Mouse (Mus musculus) hindbrain, embryonic 15.5 days (tissue): ENCODE results near the gene Pnma1. TPM values are rescaled to one million over a fixed set of nuclear protein-coding genes. Genes with fewer than 3 reads are reported as not detected.

Experiments used
- ATAC-seq: fragments of 200-750 bp; cut with Nextera tagmentation; 2 replicates; pipeline ENCODE4 v1.8.0; 2017; ENCODE audit warnings: low read depth, moderate number of reproducible peaks, moderate TSS enrichment; ENCODE audit not compliant: low FRiP score
- H3K27ac ChIP-seq: fragments of 300-500 bp; sonication (generic); replicated peaks from 2 replicates; pipeline ENCODE4 v1.5.1; 2015; ENCODE audit warnings: mild to moderate bottlenecking, inconsistent platforms
- H3K27me3 ChIP-seq: fragments of 300-500 bp; sonication (generic); 2 replicates; pipeline ENCODE4 v1.6.1; 2015; ENCODE audit warnings: control low read depth, inconsistent platforms
- H3K36me3 ChIP-seq: fragments of 300-500 bp; sonication (generic); 2 replicates; pipeline ENCODE4 v1.6.1; 2015; ENCODE audit warnings: control low read depth, inconsistent platforms
- H3K4me1 ChIP-seq: fragments of 300-500 bp; sonication (generic); replicated peaks from 2 replicates; pipeline ENCODE4 v1.6.1; 2015; ENCODE audit warnings: control low read depth, inconsistent platforms
- H3K4me2 ChIP-seq: fragments of 300-500 bp; sonication (generic); 2 replicates; pipeline ENCODE4 v1.6.1; 2015; ENCODE audit warnings: moderate library complexity, mild to moderate bottlenecking, inconsistent platforms
- H3K4me3 ChIP-seq: fragments of 300-500 bp; sonication (generic); 2 replicates; pipeline ENCODE4 v1.5.1; 2015; ENCODE audit warnings: mild to moderate bottlenecking, inconsistent platforms
- H3K9ac ChIP-seq: fragments of 300-500 bp; sonication (generic); 2 replicates; pipeline ENCODE4 v1.6.1; 2015; ENCODE audit warnings: inconsistent platforms
- H3K9me3 ChIP-seq: fragments of 300-500 bp; sonication (generic); 2 replicates; pipeline ENCODE4 v1.6.1; 2016; ENCODE audit warnings: control low read depth, inconsistent platforms
- WGBS: fragments of 180-500 bp; shearing (Covaris S2); methylation state at CpG from one replicate; pipeline ENCODE4 v1.1.7; 2015; 5-methylcytosine and 5-hydroxymethylcytosine counted together
- polyA plus RNA-seq: library from polyadenylated mRNA; unstranded; fragments of >200 nt; fragmentation: Nextera tagmentation; extraction: Ambion mirVana; gene quantifications from 2 replicates; pipeline ENCODE4 v1.2.1, GENCODE M21; 2015

The Pnma1 gene
- polyA plus RNA-seq, 1 experiment from 2014 or later: 4.0 TPM

- WGBS: 75% methylated on average over 14 of the region's 14 CpGs
- ATAC-seq: no peak; the same call in 1 of the 2 replicates
- no peak overlapping the region for H3K4me2 ChIP-seq
Measured at GRCm38 (mm10) chr12:84161616-84162433, 13.5 kb upstream of the Pnma1 start.

GRCm38 (mm10) chr12:84161116-84161515 lies 12.8 kb upstream of the Pnma1 start:
- Histone ChIP-seq H3K27ac (no peak overlapping the region), H3K4me3 (no peak overlapping the region), H3K9me3 (no peaks in the 10 kb centered on the region), H3K4me2 (no peak overlapping the region), H3K9ac (no peak overlapping the region), H3K36me3 (peaks cover 21% of the 10 kb centered on the region), H3K4me1 (no peaks in the 10 kb centered on the region), H3K27me3 (no peaks in the 10 kb centered on the region)
- ATAC-seq: no peak
- WGBS: 81% methylated on average over 8 of the region's 8 CpGs

More at GRCm38 (mm10) chr12:84161616-84162433, 13.5 kb upstream of the Pnma1 start:
- Histone ChIP-seq H3K4me3 (no peak overlapping the region), H3K36me3 (peaks cover 15% of the 10 kb centered on the region), H3K4me1 (no peaks in the 10 kb centered on the region), H3K27ac (no peak overlapping the region), H3K27me3 (no peaks in the 10 kb centered on the region), H3K9ac (no peak overlapping the region), H3K9me3 (no peaks in the 10 kb centered on the region)

DNA sequence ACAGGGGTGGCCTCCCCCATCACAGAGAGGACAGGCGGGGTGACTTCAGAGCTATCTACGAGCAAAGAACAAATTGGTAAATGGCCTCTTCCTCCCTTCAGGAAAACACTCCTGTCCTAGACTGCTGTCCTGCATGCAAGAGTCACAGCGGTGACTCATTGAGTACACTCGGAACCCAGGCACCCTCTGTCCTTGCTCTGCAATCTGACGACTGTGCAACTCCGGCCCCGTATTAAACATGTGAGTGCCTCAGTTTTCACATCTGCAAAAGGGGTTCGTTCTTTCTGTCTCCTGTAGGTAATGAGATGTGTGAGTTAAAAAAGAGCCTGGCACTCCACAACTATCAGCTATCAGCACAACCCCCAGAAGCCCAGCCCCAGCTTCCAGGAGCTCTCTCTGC lies 12.2 kb upstream of the Pnma1 start:
- no peak for ATAC-seq
- 93% methylated on average over 8 of the region's 8 CpGs for WGBS
- no peak overlapping the region for H3K27ac ChIP-seq
- H3K9me3 ChIP-seq: no peaks in the 10 kb centered on the region
- H3K4me2 ChIP-seq: no peak overlapping the region
- no peaks in the 10 kb centered on the region for H3K4me1 ChIP-seq
- H3K27me3 ChIP-seq: no peaks in the 10 kb centered on the region
- no peak overlapping the region for H3K9ac ChIP-seq
- peaks cover 23% of the 10 kb centered on the region for H3K36me3 ChIP-seq
- no peak overlapping the region for H3K4me3 ChIP-seq

- Histone ChIP-seq H3K36me3 (peaks cover 30% of the 10 kb centered on the region), H3K4me3 (no peak overlapping the region), H3K9me3 (no peaks in the 10 kb centered on the region), H3K27me3 (no peaks in the 10 kb centered on the region), H3K9ac (no peak overlapping the region), H3K27ac (no peak overlapping the region), H3K4me1 (no peaks in the 10 kb centered on the region), H3K4me2 (no peak overlapping the region)
- no peak for ATAC-seq
- WGBS: 94% methylated on average over 14 of the region's 14 CpGs
Measured at GRCm38 (mm10) chr12:84158156-84158555, 9.9 kb upstream of the Pnma1 start.

GRCm38 (mm10) chr12:84156210-84156609 lies 7.9 kb upstream of the Pnma1 start:
- ATAC-seq: no peak
- Histone ChIP-seq H3K27me3 (no peaks in the 10 kb centered on the region), H3K9ac (no peak overlapping the region), H3K9me3 (no peaks in the 10 kb centered on the region), H3K4me1 (no peaks in the 10 kb centered on the region), H3K4me2 (no peak overlapping the region), H3K36me3 (peaks cover 30% of the 10 kb centered on the region), H3K4me3 (no peak overlapping the region), H3K27ac (no peak overlapping the region)
- 96% methylated on average over 18 of the region's 18 CpGs for WGBS

DNA sequence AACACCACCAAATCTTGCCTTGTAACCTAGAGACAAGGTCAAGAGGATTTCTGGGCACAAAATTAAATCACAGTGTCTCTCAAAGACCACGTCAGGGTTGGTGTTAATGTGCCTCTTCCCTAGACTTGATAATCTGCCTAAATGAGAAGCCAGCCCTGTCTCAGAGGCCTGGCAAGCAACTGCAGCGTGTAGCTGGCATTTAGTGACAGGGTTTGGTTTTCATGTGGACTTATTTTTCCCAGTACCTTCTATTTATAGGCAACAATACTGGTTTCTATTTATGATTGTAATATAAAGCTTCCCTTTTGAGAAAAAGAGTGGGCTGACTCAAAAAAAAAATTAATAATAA lies 7.2 kb upstream of the Pnma1 start:
- ATAC-seq: no peak

GRCm38 (mm10) chr12:84154786-84155522 lies 6.7 kb upstream of the Pnma1 start:
- no peak overlapping the region for H3K4me2 ChIP-seq
- ATAC-seq: no peak
- no peak overlapping the region for H3K27ac ChIP-seq
- H3K9me3 ChIP-seq: no peaks in the 10 kb centered on the region
- H3K36me3 ChIP-seq: peaks cover 30% of the 10 kb centered on the region
- H3K4me1 ChIP-seq: peaks cover 3% of the 10 kb centered on the region
- WGBS: 72% methylated on average over 11 of the region's 11 CpGs
- no peak overlapping the region for H3K9ac ChIP-seq
- H3K27me3 ChIP-seq: no peaks in the 10 kb centered on the region
- no peak overlapping the region for H3K4me3 ChIP-seq

More for the DNA sequence above, 7.2 kb upstream of the Pnma1 start:
- peaks cover 30% of the 10 kb centered on the region for H3K36me3 ChIP-seq
- no peaks in the 10 kb centered on the region for H3K9me3 ChIP-seq
- no peak overlapping the region for H3K27ac ChIP-seq
- no peaks in the 10 kb centered on the region for H3K27me3 ChIP-seq
- H3K9ac ChIP-seq: no peak overlapping the region
- no peak overlapping the region for H3K4me3 ChIP-seq
- no peak overlapping the region for H3K4me2 ChIP-seq
- WGBS: 72% methylated on average over 2 of the region's 2 CpGs
- no peaks in the 10 kb centered on the region for H3K4me1 ChIP-seq

- no peak overlapping the region for H3K9ac ChIP-seq
- H3K27me3 ChIP-seq: no peaks in the 10 kb centered on the region
- WGBS: 83% methylated on average over 6 of the region's 6 CpGs
Measured at GRCm38 (mm10) chr12:84153414-84153813, 5.1 kb upstream of the Pnma1 start.

GRCm38 (mm10) chr12:84152352-84153190 lies 4.3 kb upstream of the Pnma1 start:
- no peaks in the 10 kb centered on the region for H3K9me3 ChIP-seq
- no peak overlapping the region for H3K9ac ChIP-seq
- ATAC-seq: no peak
- no peak overlapping the region for H3K4me3 ChIP-seq
- no peak overlapping the region for H3K27ac ChIP-seq
- H3K36me3 ChIP-seq: peaks cover 18% of the 10 kb centered on the region
- H3K4me2 ChIP-seq: no peak overlapping the region
- 74% methylated on average over 32 of the region's 32 CpGs for WGBS
- H3K4me1 ChIP-seq: peaks cover 15% of the 10 kb centered on the region
- no peaks in the 10 kb centered on the region for H3K27me3 ChIP-seq

More at GRCm38 (mm10) chr12:84153414-84153813, 5.1 kb upstream of the Pnma1 start:
- H3K9me3 ChIP-seq: no peaks in the 10 kb centered on the region
- peaks cover 10% of the 10 kb centered on the region for H3K4me1 ChIP-seq
- no peak overlapping the region for H3K27ac ChIP-seq
- peaks cover 24% of the 10 kb centered on the region for H3K36me3 ChIP-seq
- H3K4me2 ChIP-seq: no peak overlapping the region
- no peak for ATAC-seq
- no peak overlapping the region for H3K4me3 ChIP-seq

DNA sequence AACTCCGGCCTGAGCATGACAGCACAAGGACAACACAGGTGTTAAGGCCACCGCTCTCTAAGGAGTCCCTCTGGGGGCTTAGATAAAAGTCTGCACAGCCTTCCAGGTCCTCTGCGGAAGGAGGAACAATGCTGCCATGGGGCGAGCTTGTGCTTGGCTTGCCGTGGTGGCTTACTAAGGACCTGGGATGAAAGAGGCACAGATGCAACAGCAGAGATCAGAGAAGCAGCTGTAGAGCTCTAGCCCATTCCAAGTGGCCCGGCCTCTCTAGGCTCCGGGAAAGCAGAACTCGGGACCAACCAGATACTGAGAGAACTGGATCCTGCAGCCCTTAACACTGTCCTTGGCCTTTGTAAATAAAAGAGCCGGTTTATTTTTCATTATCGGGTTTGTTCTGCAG lies 3.6 kb upstream of the Pnma1 start:
- Histone ChIP-seq H3K27ac (no peak overlapping the region), H3K9me3 (no peaks in the 10 kb centered on the region), H3K27me3 (no peaks in the 10 kb centered on the region), H3K4me1 (peaks cover 21% of the 10 kb centered on the region), H3K9ac (no peak overlapping the region), H3K36me3 (peaks cover 16% of the 10 kb centered on the region), H3K4me3 (no peak overlapping the region), H3K4me2 (no peak overlapping the region)
- ATAC-seq: no peak
- WGBS: 92% methylated on average over 10 of the region's 10 CpGs

DNA sequence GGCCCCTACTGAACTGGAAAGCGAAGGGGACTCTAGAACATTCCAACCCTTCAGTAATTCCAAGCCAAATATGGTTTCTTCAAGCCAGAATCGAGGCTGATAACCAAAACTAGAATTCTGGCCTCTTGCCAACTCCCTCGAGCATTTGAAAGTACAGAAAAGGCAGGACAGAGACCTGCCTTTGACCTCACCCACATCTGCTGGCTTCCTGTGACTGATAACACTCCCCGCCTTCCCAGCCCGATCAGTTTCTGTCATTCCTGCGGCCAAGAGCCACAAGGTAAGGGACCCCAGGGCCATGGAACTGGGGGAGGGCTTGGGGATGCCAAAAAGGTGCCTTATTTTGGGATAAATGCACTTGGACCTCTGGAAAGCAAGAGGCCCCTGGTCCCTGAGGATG lies 2.7 kb upstream of the Pnma1 start:
- 59% methylated on average over 6 of the region's 6 CpGs for WGBS
- H3K27ac ChIP-seq: no peak overlapping the region
- ATAC-seq: no peak
- H3K36me3 ChIP-seq: peaks cover 9% of the 10 kb centered on the region; the same call in 1 of the 2 replicates
- H3K4me1 ChIP-seq: peaks cover 21% of the 10 kb centered on the region
- no peak overlapping the region for H3K4me2 ChIP-seq
- H3K4me3 ChIP-seq: no peak overlapping the region
- no peak overlapping the region for H3K9ac ChIP-seq
- H3K9me3 ChIP-seq: no peaks in the 10 kb centered on the region
- H3K27me3 ChIP-seq: no peaks in the 10 kb centered on the region

DNA sequence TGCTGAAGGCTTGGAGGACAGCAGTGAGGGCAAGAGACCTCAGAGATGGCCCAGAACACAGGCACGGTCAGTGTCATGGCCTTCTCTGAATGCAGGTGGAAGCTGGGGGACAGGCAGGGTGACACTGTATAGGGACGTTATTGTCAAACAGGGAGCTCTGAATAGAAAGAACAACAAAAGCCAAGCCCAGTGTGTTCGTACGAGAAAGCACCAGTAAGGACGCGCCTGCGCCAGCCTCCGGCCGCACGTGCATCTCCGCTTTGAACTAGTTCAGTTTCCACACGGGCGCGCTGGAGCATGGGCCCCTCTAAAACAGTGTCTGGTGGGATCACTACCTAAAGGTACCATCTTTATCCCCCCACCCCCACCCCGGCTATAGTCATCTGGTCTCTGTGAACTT lies 1.7 kb upstream of the Pnma1 start:
- 38% methylated on average over 15 of the region's 15 CpGs for WGBS
- no peak for ATAC-seq
- H3K36me3 ChIP-seq: peaks cover 3% of the 10 kb centered on the region; the same call in 1 of the 2 replicates
- H3K27me3 ChIP-seq: no peaks in the 10 kb centered on the region
- peaks cover 21% of the 10 kb centered on the region for H3K4me1 ChIP-seq
- H3K4me3 ChIP-seq: no peak overlapping the region
- no peak overlapping the region for H3K4me2 ChIP-seq
- H3K27ac ChIP-seq: no peak overlapping the region
- no peaks in the 10 kb centered on the region for H3K9me3 ChIP-seq
- no peak overlapping the region for H3K9ac ChIP-seq
